Mouse (Mus musculus): ENCODE results near the gene Calcoco1.
"Not testable (repeated sequence)": the region's sequence is repeated elsewhere in the genome, so short reads cannot be mapped to it uniquely, and the experiment has no call there.

Gene Calcoco1

GRCm38 (mm10) chr15:102683670-102684069 is 38.3 kb downstream of the Calcoco1 start:
- DNase-seq: no peak

GRCm38 (mm10) chr15:102676345-102676744 is 45.6 kb downstream of the Calcoco1 start:
- no peak for DNase-seq

GRCm38 (mm10) chr15:102673548-102673947 is 48.4 kb downstream of the Calcoco1 start:
- no peak for DNase-seq

GRCm38 (mm10) chr15:102672215-102673071 is 49.5 kb downstream of the Calcoco1 start, which contains the start of gene Atp5g2:
TSS of gene Atp5g2 (minus strand) at chr15:102672352.
- DNase-seq: no peak

GRCm38 (mm10) chr15:102671721-102672214 is 50.2 kb downstream of the Calcoco1 start:
- peak; percentile 54 to 56 for DNase-seq

- DNase-seq: peak; percentile 96
These were observed 51.0 kb downstream of the Calcoco1 start for GRCm38 (mm10) chr15:102670767-102671575.

- no peak for DNase-seq
These were observed 51.7 kb downstream of the Calcoco1 start for GRCm38 (mm10) chr15:102670281-102670680.

GRCm38 (mm10) chr15:102669571-102669970 is 52.4 kb downstream of the Calcoco1 start:
- DNase-seq: no peak

- DNase-seq: peak; percentile 16 to 25
These were observed 56.5 kb downstream of the Calcoco1 start for GRCm38 (mm10) chr15:102665494-102665893.

GRCm38 (mm10) chr15:102663825-102664224 is 58.2 kb downstream of the Calcoco1 start:
- DNase-seq: no peak

GRCm38 (mm10) chr15:102662601-102663000 is 59.4 kb downstream of the Calcoco1 start:
- DNase-seq: not testable (repeated sequence)

GRCm38 (mm10) chr15:102657926-102658381 is 64.0 kb downstream of the Calcoco1 start:
- no peak for DNase-seq

All from thymus, adult 18-20 months (tissue).